Mouse (Mus musculus): ENCODE data around the gene Pick1.

- TF ChIP-seq CTCF (IDR thresholded peaks at IDR 0.05; ENCODE audit: extremely low read depth, insufficient read depth, low read length) (no peak), POLR2A (IDR thresholded peaks at IDR 0.05; ENCODE audit: extremely low read depth, insufficient read depth, low read length) (no peak)
Measured at GRCm38 (mm10) chr15:79277728-79278127, 48.8 kb downstream of the Pick1 start.
